Mouse (Mus musculus) monocyte, adult 2 months (primary cell): ENCODE results near the gene Sytl2.

Experiments used
- DNase-seq, 2 experiments: peaks; one replicate each; pipeline ENCODE4 v3.0.0; 2022; ENCODE audit warnings: low spot score in 2 of 2, low read depth in 1 of 2

Gene Sytl2

GRCm38 (mm10) chr7:90308003-90308402 lies 6.0 kb downstream of the Sytl2 start:
- DNase-seq, result no peak

GRCm38 (mm10) chr7:90312151-90312883 lies 10.3 kb downstream of the Sytl2 start:
- DNase-seq, result no peak

GRCm38 (mm10) chr7:90313421-90313820 lies 11.4 kb downstream of the Sytl2 start:
- DNase-seq, result no peak

GRCm38 (mm10) chr7:90316823-90317222 lies 14.8 kb downstream of the Sytl2 start:
- DNase-seq, result no peak

DNA sequence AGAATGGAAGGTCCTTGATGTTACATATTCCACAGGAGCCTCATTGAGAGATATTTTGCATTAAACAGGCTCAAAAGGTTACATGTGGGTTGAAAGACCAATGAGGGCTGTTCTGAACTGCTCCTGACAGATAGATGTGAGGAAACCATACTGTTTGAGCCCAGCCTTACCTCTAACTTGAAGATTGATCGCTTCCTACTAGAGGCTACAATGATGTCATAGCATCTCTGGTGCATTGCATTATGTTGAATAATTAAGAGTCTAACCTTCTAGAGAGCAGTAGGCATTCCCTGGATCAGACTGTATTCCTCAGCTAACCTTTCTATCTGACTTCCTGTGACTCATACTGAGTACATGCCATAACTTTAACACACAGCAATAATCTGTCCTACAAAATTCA lies 17.4 kb downstream of the Sytl2 start:
- no peak for DNase-seq

DNA sequence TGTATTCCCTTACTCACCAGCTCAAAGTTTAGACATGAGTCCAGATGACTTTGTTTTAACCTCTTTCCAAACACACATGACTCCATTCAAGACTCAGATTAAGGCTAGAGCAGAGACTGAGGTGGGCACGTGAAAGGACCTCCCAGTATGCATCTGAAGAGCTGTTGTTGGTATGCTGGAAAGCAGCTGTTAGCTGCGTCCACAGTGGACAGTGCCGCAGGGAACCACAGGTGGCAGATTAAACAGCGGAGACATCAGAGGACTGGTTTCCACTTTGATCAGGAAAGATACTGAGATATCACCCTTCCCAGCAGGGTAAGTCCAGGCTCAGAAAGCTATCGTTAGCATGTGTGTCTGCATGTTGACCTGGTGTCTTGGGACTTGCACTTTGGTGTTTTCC lies 18.1 kb downstream of the Sytl2 start:
- DNase-seq, result no peak

- DNase-seq, result no peak
These were observed 23.1 kb downstream of the Sytl2 start for GRCm38 (mm10) chr7:90325166-90325565.

DNA sequence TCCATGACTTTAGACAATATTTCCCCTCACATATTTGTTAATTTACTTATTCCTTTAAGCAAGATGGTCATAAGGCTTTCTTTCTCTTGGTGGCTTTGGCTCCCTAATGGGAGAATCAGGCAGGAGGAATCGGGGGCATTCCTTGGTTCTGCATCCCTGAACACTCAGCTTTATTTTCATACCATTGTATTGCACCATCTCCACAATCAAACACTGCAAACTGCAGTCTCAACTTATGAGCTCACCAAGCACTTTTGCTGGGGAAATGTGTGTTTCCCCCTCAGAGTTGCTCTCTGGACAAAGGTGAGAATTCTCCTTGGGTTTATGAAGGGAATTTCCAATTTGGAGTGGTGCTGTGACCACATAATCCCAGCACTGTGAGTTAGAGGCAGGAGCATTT lies 28.1 kb downstream of the Sytl2 start:
- no peak for DNase-seq

DNA sequence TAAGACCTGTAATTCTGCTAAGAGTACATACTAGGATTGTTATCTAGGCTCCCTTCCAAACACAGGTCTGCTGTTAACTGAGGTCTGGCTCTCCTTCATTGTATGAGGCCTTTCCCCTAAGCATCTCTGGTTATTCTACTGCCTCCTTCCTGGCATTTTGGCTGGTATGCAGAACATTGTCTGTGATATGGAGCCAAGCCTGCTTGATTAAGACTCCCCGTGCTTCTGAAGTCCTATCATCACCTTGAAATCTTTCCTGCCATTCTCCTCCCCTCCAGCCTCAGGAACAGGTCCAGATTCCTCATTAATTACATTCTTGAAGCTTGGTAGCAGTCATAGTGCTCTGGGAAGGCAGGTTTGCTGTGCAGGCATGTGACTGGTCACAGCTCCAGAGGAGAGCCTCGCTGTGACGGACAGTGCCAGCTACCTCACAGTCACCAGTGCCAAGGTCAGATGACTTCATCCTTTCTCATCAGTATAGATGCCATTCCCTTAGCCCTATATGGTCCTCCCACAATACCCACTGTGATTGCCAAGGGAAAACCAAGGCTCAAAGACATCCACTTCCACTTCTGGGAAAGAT lies 30.5 kb downstream of the Sytl2 start:
- no peak for DNase-seq

DNA sequence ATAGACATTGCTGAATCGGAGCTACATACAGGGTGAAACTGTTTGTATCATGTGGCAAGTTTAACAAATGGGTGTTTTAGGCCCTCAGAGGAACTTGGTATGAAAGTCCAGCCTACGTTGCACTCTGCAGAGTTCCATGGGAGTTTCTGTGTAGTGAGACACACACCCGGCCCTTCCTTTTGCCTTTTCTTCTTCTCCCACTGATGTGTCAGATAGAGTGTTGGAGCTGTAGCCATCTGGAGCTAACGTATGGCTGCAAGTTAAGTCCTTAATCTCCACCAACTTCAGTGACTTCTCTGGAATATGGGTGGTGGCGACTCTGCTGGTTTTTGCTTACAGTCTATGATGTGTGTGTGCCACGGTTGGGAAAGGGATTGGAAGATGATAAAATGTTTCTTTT lies 32.3 kb downstream of the Sytl2 start:
- no peak for DNase-seq

DNA sequence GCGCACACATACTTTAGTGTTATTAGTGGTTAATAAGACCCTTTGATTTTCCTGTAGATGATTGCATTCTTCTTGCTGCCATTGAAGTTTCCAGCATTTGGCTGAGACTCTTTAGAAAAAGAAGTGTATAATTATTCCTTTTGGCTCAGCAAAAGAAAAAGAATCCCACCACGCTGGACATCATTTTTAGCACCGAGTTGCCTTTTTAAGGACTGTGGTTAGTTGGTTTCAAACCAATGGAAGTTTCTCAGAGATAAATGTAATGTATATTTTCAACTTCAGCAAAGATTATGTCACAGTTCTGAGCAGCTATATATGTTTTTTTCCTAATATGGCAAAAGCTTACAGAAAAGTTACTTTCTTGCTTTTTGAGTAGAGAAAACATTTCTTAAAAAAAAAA lies 32.8 kb downstream of the Sytl2 start:
- no peak for DNase-seq

GRCm38 (mm10) chr7:90335755-90336194 lies 33.7 kb downstream of the Sytl2 start:
- no peak for DNase-seq

DNA sequence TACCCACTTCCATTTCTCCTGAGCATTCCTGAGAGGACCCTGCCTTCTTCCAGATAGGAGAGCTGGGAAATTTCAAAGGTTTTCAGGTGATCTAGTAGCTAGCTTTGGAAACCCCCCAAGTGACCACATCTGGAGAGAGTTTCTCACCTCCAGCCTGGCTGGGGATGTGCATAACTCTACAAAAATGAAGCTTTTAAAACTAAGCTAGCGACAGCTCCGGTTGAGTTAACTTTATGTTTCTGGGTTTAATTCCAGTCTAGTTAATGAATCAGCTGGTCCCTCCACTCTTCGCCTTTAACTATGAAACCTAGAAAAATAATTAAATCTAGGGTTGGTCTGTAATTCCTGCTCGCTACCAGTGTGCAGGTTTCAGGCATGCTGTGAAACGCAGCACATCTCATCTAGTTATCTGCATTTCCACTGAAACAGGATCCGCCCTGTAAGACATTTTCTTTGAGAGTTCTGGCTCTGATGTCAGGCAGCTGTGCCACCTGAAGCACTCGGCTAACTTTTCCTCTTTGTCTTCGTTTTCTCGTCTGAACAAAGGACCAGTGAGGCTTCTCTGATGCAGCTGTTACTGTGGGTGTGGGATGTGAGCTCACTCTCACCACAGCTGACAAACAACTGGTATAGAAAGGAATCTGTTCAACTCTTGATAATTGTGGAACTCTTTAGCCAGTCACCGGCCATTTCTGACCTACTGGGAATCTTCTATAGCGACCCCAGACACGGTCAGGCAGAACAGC lies 39.3 kb downstream of the Sytl2 start:
- DNase-seq, result no peak

- no peak for DNase-seq
These were observed 42.9 kb downstream of the Sytl2 start for GRCm38 (mm10) chr7:90344903-90345302.

- no peak for DNase-seq
These were observed 45.9 kb downstream of the Sytl2 start for GRCm38 (mm10) chr7:90347779-90348437.

GRCm38 (mm10) chr7:90349014-90349413 lies 47.0 kb downstream of the Sytl2 start:
- DNase-seq, result no peak

- no peak for DNase-seq
These were observed 50.1 kb downstream of the Sytl2 start for GRCm38 (mm10) chr7:90352183-90352582.

DNA sequence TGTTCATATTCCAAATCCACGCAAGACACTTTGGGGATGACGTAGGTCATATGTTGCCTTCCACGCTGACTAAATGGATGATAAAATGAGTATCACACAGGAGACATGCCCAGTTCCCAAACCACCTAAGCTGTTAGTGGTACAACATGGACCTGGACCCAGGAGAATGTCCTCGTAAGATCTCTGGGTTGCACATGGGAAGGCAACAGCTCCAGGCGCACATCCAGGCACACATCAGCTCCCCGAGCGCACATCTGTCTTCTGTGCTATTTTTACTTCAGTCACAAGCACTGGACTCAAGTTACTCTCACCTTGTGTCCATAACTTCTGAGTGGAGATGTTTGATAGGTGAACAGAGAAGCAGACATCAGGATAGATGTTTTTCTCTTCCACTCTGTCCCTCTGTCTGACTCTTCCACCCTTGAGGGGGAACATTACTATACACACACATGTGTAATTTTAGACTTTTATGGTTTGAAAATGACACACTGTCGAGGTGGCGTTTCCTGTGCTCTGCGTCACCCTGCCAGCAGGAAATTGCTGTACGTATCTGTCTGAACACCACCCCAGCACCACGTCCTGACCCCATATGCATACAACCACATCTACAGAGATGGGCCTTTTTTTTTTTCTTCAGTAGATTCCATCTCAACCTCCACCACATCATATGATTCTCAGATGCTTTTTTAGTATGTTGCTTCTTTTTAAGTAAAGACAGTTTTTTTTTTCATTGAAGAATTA lies 51.6 kb downstream of the Sytl2 start:
- DNase-seq, result no peak

- DNase-seq, result no peak
These were observed 52.2 kb downstream of the Sytl2 start for GRCm38 (mm10) chr7:90354229-90354604.

DNA sequence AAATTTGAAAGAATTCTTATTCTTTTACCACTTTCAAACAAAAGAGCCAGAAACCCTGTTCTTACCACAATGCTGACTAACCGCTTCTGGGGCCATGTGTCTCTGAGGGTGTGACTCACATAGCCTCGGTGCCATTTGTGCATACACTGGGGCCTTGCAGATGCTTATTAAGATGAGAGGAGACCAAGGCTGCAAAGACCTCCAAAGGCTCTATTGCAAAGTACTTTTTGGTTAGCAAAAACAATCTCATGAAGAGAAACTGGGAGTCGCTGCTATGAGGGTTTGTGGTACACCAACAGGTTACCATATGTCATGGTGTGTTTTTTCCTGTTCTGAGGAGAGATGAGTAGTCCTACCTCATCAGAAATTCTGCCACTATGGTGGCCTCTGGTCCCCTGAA lies 53.4 kb downstream of the Sytl2 start:
- no peak for DNase-seq

DNA sequence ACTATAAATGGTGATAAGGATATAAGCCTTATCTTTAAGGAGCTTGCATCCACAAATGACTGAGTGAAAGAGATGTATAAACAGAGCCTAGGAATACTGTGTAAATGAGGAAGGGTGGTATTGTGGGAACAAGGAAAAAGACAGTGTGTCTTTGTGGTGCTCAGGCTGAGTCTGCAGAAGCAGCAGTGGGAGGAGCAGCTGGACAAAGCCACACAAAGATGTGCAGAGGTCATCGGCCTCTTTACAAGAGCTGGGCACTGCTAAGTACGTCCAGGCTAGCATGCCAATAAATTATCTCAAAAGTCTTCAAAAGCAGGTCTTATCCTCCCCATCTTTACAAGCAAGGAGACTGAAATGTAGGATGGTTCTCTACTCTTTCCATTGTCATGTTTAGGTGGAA lies 53.9 kb downstream of the Sytl2 start:
- no peak for DNase-seq
